Mouse (Mus musculus) midbrain, embryonic 14.5 days (tissue): ENCODE results near the gene Cabin1. TPM values are rescaled to one million over a fixed set of nuclear protein-coding genes. Genes with fewer than 3 reads are reported as not detected.

Experiments
- ATAC-seq: fragments of 200-750 bp; cut with Nextera tagmentation; 2 replicates; pipeline ENCODE4 v1.8.0; 2017; ENCODE audit warnings: moderate number of reproducible peaks, moderate library complexity; ENCODE audit not compliant: low FRiP score, low TSS enrichment
- DNase-seq: peaks from one replicate; pipeline ENCODE4 v3.0.0-alpha.2; 2015
- H3K27ac ChIP-seq: fragments of 300-500 bp; sonication (generic); replicated peaks from 2 replicates; pipeline ENCODE4 v1.5.1; 2014; ENCODE audit warnings: mild to moderate bottlenecking, low read depth, low read length, moderate library complexity
- H3K27me3 ChIP-seq: fragments of 300-500 bp; sonication (generic); 2 replicates; pipeline ENCODE4 v1.6.1; 2014; ENCODE audit warnings: low read length, control low read depth, mixed read lengths; ENCODE audit not compliant: control insufficient read depth, insufficient read depth
- H3K36me3 ChIP-seq: fragments of 300-500 bp; sonication (generic); 2 replicates; pipeline ENCODE4 v1.6.1; 2014; ENCODE audit warnings: low read length, control low read depth; ENCODE audit not compliant: control insufficient read depth, insufficient read depth
- H3K4me1 ChIP-seq: fragments of 300-500 bp; sonication (generic); 2 replicates; pipeline ENCODE4 v1.6.1; 2014; ENCODE audit warnings: mild to moderate bottlenecking, antibody characterized with exemption, low read length, control low read depth; ENCODE audit not compliant: control insufficient read depth, insufficient read depth
- H3K4me2 ChIP-seq: fragments of 300-500 bp; sonication (generic); 2 replicates; pipeline ENCODE4 v1.6.1; 2014; ENCODE audit warnings: mild to moderate bottlenecking, low read length, moderate library complexity
- H3K4me3 ChIP-seq: fragments of 300-500 bp; sonication (generic); replicated peaks from 2 replicates; pipeline ENCODE4 v1.5.1; 2014; ENCODE audit warnings: low read depth, low read length
- H3K9ac ChIP-seq: fragments of 300-500 bp; sonication (generic); replicated peaks from 2 replicates; pipeline ENCODE4 v1.6.1; 2014; ENCODE audit warnings: mild to moderate bottlenecking, low read length, moderate library complexity
- H3K9me3 ChIP-seq: fragments of 300-500 bp; sonication (generic); 2 replicates; pipeline ENCODE4 v1.6.1; 2016; ENCODE audit warnings: low read length, control low read depth, mixed read lengths; ENCODE audit not compliant: control insufficient read depth
- WGBS: fragments of 180-500 bp; shearing (Covaris S2); extraction: QIAGEN DNeasy Blood & Tissue Kit; methylation state at CpG from one replicate; pipeline ENCODE4 v1.1.7; 2014; 5-methylcytosine and 5-hydroxymethylcytosine counted together
- polyA plus RNA-seq: library from polyadenylated mRNA; unstranded; fragments of >200 nt; fragmentation: Nextera tagmentation; extraction: Ambion mirVana; gene quantifications from 2 replicates; pipeline ENCODE4 v1.2.1, GENCODE M21; 2014

Cabin1 gene
- polyA plus RNA-seq, 1 experiment from 2014 or later, result 54.5 TPM

- H3K27ac ChIP-seq, result no peak overlapping the region
- H3K36me3 ChIP-seq, result no peaks in the 10 kb centered on the region
- no peaks in the 10 kb centered on the region for H3K9me3 ChIP-seq
- no peak for ATAC-seq
- no peaks in the 10 kb centered on the region for H3K4me1 ChIP-seq
- no peak for DNase-seq
- no peak overlapping the region for H3K4me2 ChIP-seq
- WGBS, result 81% methylated on average over 6 of the region's 6 CpGs
- no peak overlapping the region for H3K9ac ChIP-seq
- no peak overlapping the region for H3K4me3 ChIP-seq
- H3K27me3 ChIP-seq, result no peaks in the 10 kb centered on the region
Measured at GRCm38 (mm10) chr10:75789081-75789735, 25.1 kb upstream of the Cabin1 start.

- H3K4me1 ChIP-seq, result no peaks in the 10 kb centered on the region
- ATAC-seq, result no peak
- no peak overlapping the region for H3K4me2 ChIP-seq
- no peaks in the 10 kb centered on the region for H3K36me3 ChIP-seq
- DNase-seq, result no peak
- no peak overlapping the region for H3K4me3 ChIP-seq
- no peak overlapping the region for H3K9ac ChIP-seq
- no peaks in the 10 kb centered on the region for H3K27me3 ChIP-seq
- WGBS, result 96% methylated on average over 8 of the region's 8 CpGs
- no peak overlapping the region for H3K27ac ChIP-seq
- no peaks in the 10 kb centered on the region for H3K9me3 ChIP-seq
Measured at GRCm38 (mm10) chr10:75788277-75788676, 24.1 kb upstream of the Cabin1 start.

GRCm38 (mm10) chr10:75785442-75785841 lies 21.3 kb upstream of the Cabin1 start:
- Histone ChIP-seq H3K36me3 (no peaks in the 10 kb centered on the region), H3K9ac (no peak overlapping the region), H3K4me2 (no peak overlapping the region), H3K27ac (no peak overlapping the region), H3K4me3 (no peak overlapping the region), H3K27me3 (peaks cover 12% of the 10 kb centered on the region), H3K4me1 (peaks cover 5% of the 10 kb centered on the region), H3K9me3 (no peaks in the 10 kb centered on the region)
- ATAC-seq, result no peak
- 80% methylated on average over 1 of the region's 1 CpGs for WGBS
- no peak for DNase-seq

GRCm38 (mm10) chr10:75780769-75781578 lies 16.8 kb upstream of the Cabin1 start, which contains the start of the genes Gm20441 and Gstt3:
TSS of gene Gm20441 (minus strand) at chr10:75780954.
TSS of gene Gstt3 (minus strand) at chr10:75781414.
- H3K4me2 ChIP-seq, result peak within 1 kb of the TSS; percentile 63
- ATAC-seq, result no peak
- H3K4me1 ChIP-seq, result peaks cover 5% of the 10 kb centered on the region
- WGBS, result 2% methylated on average over 28 of the region's 28 CpGs
- H3K9me3 ChIP-seq, result no peaks in the 10 kb centered on the region
- peaks cover 29% of the 10 kb centered on the region for H3K27me3 ChIP-seq
- no peaks in the 10 kb centered on the region for H3K36me3 ChIP-seq
- H3K9ac ChIP-seq, result no peak within 1 kb of the TSS
- peak; percentile 49 for DNase-seq
- no peak within 1 kb of the TSS for H3K27ac ChIP-seq
- H3K4me3 ChIP-seq, result peak within 1 kb of the TSS; percentile 29

- no peaks in the 10 kb centered on the region for H3K9me3 ChIP-seq
- H3K4me3 ChIP-seq, result no peak overlapping the region
- H3K27me3 ChIP-seq, result peaks cover 29% of the 10 kb centered on the region
- WGBS, result 42% methylated on average over 15 of the region's 15 CpGs
- H3K9ac ChIP-seq, result no peak overlapping the region
- H3K36me3 ChIP-seq, result no peaks in the 10 kb centered on the region
- H3K4me1 ChIP-seq, result peaks cover 5% of the 10 kb centered on the region
- H3K27ac ChIP-seq, result no peak overlapping the region
- no peak for DNase-seq
- ATAC-seq, result no peak
- no peak overlapping the region for H3K4me2 ChIP-seq
Measured at GRCm38 (mm10) chr10:75779206-75780174, 15.3 kb upstream of the Cabin1 start.

- H3K36me3 ChIP-seq, result no peaks in the 10 kb centered on the region
- H3K4me1 ChIP-seq, result peaks cover 5% of the 10 kb centered on the region
- WGBS, result 85% methylated on average over 2 of the region's 2 CpGs
- H3K27ac ChIP-seq, result no peak overlapping the region
- H3K9me3 ChIP-seq, result no peaks in the 10 kb centered on the region
- no peak overlapping the region for H3K9ac ChIP-seq
- H3K4me3 ChIP-seq, result no peak overlapping the region
- H3K4me2 ChIP-seq, result no peak overlapping the region
- H3K27me3 ChIP-seq, result peaks cover 29% of the 10 kb centered on the region
- DNase-seq, result no peak
- no peak for ATAC-seq
Measured at GRCm38 (mm10) chr10:75777885-75778284, 13.7 kb upstream of the Cabin1 start.

- 90% methylated on average over 6 of the region's 6 CpGs for WGBS
- no peaks in the 10 kb centered on the region for H3K9me3 ChIP-seq
- H3K4me3 ChIP-seq, result no peak overlapping the region
- no peak for ATAC-seq
- H3K27me3 ChIP-seq, result peaks cover 27% of the 10 kb centered on the region
- H3K9ac ChIP-seq, result no peak overlapping the region
- no peaks in the 10 kb centered on the region for H3K36me3 ChIP-seq
- no peak overlapping the region for H3K27ac ChIP-seq
- H3K4me2 ChIP-seq, result no peak overlapping the region
- DNase-seq, result no peak
- peaks cover 12% of the 10 kb centered on the region for H3K4me1 ChIP-seq
Measured at GRCm38 (mm10) chr10:75776562-75776961, 12.4 kb upstream of the Cabin1 start.

- ATAC-seq, result no peak
Measured at GRCm38 (mm10) chr10:75774587-75774986, 10.4 kb upstream of the Cabin1 start.

More at GRCm38 (mm10) chr10:75774587-75774986, 10.4 kb upstream of the Cabin1 start:
- DNase-seq, result no peak
- no peak overlapping the region for H3K27ac ChIP-seq
- 91% methylated on average over 9 of the region's 9 CpGs for WGBS
- H3K27me3 ChIP-seq, result peaks cover 8% of the 10 kb centered on the region
- no peaks in the 10 kb centered on the region for H3K36me3 ChIP-seq
- no peak overlapping the region for H3K9ac ChIP-seq
- H3K4me3 ChIP-seq, result no peak overlapping the region
- H3K9me3 ChIP-seq, result no peaks in the 10 kb centered on the region
- 0 out of 2 replicates have a peak, but pooled peaks cover 7% of the 10 kb centered on the region for H3K4me1 ChIP-seq
- no peak overlapping the region for H3K4me2 ChIP-seq
